Mouse (Mus musculus) G1E (cell line): ENCODE measurements at regions not wholly inside any gene's neighbourhood (a gene's known extent, or its start where the extent isn't known, plus 50 kb on each side); places are given as distances from the start of the nearest gene placed in this dataset.

ENCODE experiments used
- ATAC-seq: 2 replicates; pipeline ENCODE4 v1.8.0; 2016; ENCODE audit warnings: mild to moderate bottlenecking; ENCODE audit not compliant: insufficient number of reproducible peaks, poor library complexity, low FRiP score, severe bottlenecking; ENCODE audit errors: extremely low read depth
- DNase-seq: peaks from one replicate; pipeline ENCODE4 v3.0.0; 2012; ENCODE audit warnings: low spot score
- H3K27me3 ChIP-seq: 2 replicates; pipeline ENCODE4 v1.6.1; 2012; ENCODE audit warnings: mild to moderate bottlenecking, low read length, inconsistent platforms; ENCODE audit not compliant: insufficient read depth
- H3K36me3 ChIP-seq: replicated peaks from 2 replicates; pipeline ENCODE3; 2012; ENCODE audit warnings: mild to moderate bottlenecking, inconsistent platforms
- H3K4me1 ChIP-seq: 2 replicates; pipeline ENCODE4 v1.6.1; 2012; ENCODE audit warnings: low read depth, low read length, inconsistent platforms, mixed read lengths; ENCODE audit not compliant: insufficient read depth
- H3K4me3 ChIP-seq: 2 replicates; pipeline ENCODE4 v1.5.1; 2012; ENCODE audit warnings: low read depth, mild to moderate bottlenecking, inconsistent platforms, low read length, moderate library complexity, mixed read lengths
- H3K9me3 ChIP-seq: replicated peaks from 2 replicates; pipeline ENCODE4 v1.6.1; 2012; ENCODE audit warnings: inconsistent platforms
- CTCF ChIP-seq: IDR thresholded peaks from 2 replicates; pipeline ENCODE4 v1.5.1; 2012; ENCODE audit warnings: low read depth, low read length, inconsistent platforms, mixed read lengths
- GATA1 ChIP-seq: IDR thresholded peaks from 2 replicates; pipeline ENCODE4 v1.6.1; 2012; ENCODE audit warnings: borderline replicate concordance, low read length, inconsistent platforms, mixed read lengths
- GATA2 ChIP-seq: IDR thresholded peaks from 2 replicates; pipeline ENCODE4 v1.6.1; 2012; ENCODE audit warnings: low read depth, low read length, inconsistent platforms, borderline replicate concordance
- POLR2AphosphoS5 ChIP-seq: IDR thresholded peaks from 2 replicates; pipeline ENCODE4 v1.6.1; 2012; ENCODE audit warnings: low read depth, low read length, inconsistent platforms; ENCODE audit not compliant: insufficient replicate concordance
- TAL1 ChIP-seq: conservative IDR thresholded peaks from 2 replicates; pipeline ENCODE4 v1.6.1; 2012; ENCODE audit warnings: low read depth, low read length, inconsistent platforms, mixed read lengths

DNA sequence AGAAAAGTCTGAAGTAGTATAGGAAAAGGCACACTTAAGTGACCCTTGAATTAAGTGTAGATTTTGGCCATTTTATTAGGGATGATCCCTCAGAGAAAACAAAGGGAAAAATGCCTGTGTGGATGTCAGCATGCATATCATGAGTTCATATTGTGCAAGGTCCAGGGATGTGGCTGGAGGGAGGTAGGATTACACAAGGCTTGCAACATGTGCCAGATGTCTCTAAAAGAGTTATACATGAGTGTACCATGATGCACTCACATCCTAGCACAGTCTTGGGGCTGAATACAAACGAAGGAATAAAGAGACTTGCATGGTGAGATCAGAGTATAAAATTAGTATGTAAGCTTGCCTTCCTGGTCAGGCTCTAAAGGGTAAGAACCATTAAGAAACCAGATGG is 233.7 kb upstream of the Ldb2 start:
- no peaks in the 10 kb centered on the region for H3K27me3 ChIP-seq
- DNase-seq (no peak), ATAC-seq (no peak)
- no peaks in the 10 kb centered on the region for H3K9me3 ChIP-seq
- no peak overlapping the region for H3K4me3 ChIP-seq
- no peaks in the 10 kb centered on the region for H3K36me3 ChIP-seq
- no peaks in the 10 kb centered on the region for H3K4me1 ChIP-seq
- no peak for TF ChIP-seq TAL1
- no peak for TF ChIP-seq GATA2
- no peak for TF ChIP-seq GATA1

DNA sequence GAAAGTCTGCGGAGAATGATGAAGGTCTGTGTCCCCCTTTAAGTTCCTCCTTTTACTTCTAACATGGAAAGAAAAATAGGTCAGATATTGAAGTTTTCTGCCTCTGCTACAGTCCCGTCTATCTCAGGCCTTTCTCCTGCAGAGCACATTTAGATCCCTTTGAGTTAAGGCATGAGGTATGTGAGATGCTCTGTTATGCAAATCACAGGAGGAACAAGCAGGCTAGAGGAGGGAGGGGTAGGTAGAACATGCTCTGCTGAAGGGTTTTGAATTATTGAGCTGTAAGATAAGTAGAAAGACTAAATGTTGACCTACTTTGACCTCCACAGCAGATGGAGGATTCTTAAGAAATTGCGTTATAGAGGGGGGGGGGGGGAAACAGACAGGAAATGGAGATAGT is 228.4 kb upstream of the Ldb2 start:
- no peaks in the 10 kb centered on the region for H3K27me3 ChIP-seq
- no peak overlapping the region for H3K4me3 ChIP-seq
- H3K9me3 ChIP-seq = no peaks in the 10 kb centered on the region
- DNase-seq (no peak), ATAC-seq (no peak)
- H3K4me1 ChIP-seq = no peaks in the 10 kb centered on the region
- TF ChIP-seq CTCF (no peak), GATA1 (no peak), GATA2 (no peak), POLR2AphosphoS5 (no peak), TAL1 (no peak)
- no peaks in the 10 kb centered on the region for H3K36me3 ChIP-seq

DNA sequence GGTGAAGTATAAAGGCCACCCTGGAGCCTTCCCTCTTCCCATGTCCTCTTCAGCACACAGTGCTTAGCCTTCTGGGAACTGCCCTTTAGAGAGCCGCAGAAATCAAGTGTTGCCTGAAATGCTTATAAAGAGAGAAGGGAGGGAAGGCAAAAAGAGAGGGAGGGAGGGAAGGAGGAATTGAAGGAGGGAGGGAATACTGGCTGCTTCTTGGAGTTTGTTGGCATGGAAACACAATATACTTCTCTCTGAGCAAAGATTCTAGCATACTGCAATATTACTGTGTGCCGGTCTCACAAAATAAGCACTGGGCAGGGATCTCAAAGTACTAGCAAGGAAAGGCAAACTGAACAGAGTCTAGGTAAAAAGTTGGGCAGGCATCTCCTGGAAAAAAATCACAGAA is 225.9 kb upstream of the Ldb2 start:
- DNase-seq = no peak
- TF ChIP-seq POLR2AphosphoS5 = no peak
- TF ChIP-seq CTCF = no peak
- no peak for TF ChIP-seq TAL1
- ATAC-seq = no peak
- H3K36me3 ChIP-seq = no peaks in the 10 kb centered on the region
- no peaks in the 10 kb centered on the region for H3K27me3 ChIP-seq
- no peaks in the 10 kb centered on the region for H3K9me3 ChIP-seq
- no peaks in the 10 kb centered on the region for H3K4me1 ChIP-seq
- H3K4me3 ChIP-seq = no peak overlapping the region

DNA sequence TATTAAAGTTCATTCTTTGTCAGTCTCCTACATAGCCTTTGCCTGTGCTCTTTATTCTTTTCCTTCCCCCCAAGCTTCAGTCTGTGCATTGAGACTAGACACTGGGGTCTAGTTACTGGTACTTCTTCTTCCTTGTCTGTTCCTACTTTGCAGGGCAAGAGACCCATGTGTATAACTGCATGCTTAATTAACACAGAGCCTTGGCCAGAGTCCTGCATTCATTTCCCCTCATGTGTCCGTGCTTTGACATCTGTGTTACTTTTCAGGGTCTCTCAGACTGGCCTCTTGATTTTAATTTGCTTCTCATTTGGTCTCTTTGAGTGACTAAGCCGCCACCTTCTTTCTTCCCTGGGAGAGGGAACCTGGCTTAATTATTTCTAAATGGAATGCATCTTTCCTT is 208.4 kb upstream of the Ldb2 start:
- Histone ChIP-seq H3K27me3 (no peaks in the 10 kb centered on the region), H3K4me1 (no peaks in the 10 kb centered on the region), H3K4me3 (no peak overlapping the region), H3K9me3 (no peaks in the 10 kb centered on the region), H3K36me3 (no peaks in the 10 kb centered on the region)
- TF ChIP-seq GATA1 (no peak), TAL1 (no peak), POLR2AphosphoS5 (no peak), CTCF (no peak), GATA2 (no peak)
- DNase-seq (no peak), ATAC-seq (no peak)

DNA sequence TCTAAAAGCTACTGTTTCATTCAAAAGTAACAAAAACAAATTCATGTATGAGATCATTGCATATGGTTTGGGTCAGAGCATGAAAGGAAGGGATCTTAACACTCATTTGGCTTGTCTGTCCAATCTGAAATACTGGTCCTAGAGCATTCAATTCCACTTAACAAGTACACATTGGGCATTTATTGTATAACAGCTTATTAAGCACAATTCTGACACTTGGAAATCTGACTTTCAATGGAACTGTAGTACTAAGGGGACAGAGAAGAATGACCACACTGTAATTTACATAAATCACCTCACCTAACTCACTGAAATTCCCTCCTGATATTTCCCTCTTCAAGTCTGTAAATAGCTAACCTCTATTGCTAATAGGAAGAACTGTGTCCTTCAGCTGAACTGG is 201.5 kb upstream of the Ldb2 start:
- DNase-seq = no peak
- no peak for ATAC-seq
- Histone ChIP-seq H3K36me3 (no peaks in the 10 kb centered on the region), H3K4me1 (no peaks in the 10 kb centered on the region), H3K4me3 (no peak overlapping the region), H3K9me3 (no peaks in the 10 kb centered on the region), H3K27me3 (no peaks in the 10 kb centered on the region)
- no peak for TF ChIP-seq POLR2AphosphoS5
- no peak for TF ChIP-seq CTCF
- TF ChIP-seq GATA2 = no peak
- TF ChIP-seq TAL1 = no peak
- TF ChIP-seq GATA1 = no peak

DNA sequence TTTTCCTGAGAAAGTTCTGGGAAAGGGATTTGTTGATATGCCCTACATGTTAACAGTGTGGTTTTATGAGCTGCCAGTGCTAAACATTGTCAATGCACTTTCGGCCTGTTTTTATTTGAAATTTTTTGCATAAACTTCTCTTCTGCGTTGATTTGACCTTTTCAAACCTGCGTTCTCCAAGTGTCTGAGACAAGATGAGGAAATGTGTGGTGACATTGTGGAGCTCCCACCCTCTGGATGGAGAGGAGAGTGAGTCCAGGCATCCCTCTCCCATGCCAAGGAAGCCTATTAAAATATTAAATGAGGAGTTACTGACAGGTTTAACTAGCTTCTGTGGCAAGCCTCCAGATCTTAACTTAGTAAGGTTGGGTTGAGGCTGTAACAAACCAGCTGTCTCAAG is 199.6 kb upstream of the Ldb2 start:
- H3K27me3 ChIP-seq = no peaks in the 10 kb centered on the region
- DNase-seq (no peak), ATAC-seq (no peak)
- TF ChIP-seq GATA2 = no peak
- TF ChIP-seq TAL1 = no peak
- TF ChIP-seq CTCF = no peak
- no peak for TF ChIP-seq GATA1
- no peak for TF ChIP-seq POLR2AphosphoS5
- H3K9me3 ChIP-seq = no peaks in the 10 kb centered on the region
- H3K4me3 ChIP-seq = no peak overlapping the region
- no peaks in the 10 kb centered on the region for H3K4me1 ChIP-seq
- no peaks in the 10 kb centered on the region for H3K36me3 ChIP-seq

DNA sequence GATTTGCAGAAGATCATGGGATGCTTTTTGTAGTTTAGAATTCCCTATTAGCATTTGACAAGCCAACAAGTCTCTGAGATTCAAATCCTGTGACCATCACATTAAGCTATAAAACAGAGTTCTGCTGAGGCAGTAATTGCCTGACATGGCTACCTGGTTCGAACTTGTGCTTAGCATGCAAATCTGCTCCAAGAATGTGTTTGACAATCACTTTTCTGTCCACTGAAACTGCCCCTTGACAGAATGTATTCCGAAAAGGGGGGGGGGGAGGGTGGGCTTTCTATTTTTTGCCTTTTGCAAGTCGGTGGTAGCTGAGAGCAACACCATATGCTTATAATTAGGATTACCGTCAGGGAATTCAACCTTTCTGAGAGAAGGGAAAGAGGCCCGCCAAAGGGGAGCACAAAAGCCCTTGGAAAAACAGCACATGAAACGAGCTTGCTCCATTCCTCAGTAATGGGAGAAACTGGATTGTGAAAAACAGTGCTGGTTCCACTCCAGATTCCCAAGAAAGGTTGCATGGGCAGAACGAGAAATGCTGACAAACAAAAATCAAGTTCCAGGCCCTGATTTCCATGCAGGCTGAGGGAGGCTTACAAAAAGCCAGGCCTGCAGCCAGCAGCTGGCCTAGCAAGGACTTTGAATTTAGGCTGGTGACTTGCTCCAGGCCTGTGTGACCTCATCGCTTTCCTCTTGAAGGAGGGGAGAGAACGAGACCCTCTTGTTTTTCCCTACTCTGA is 176.1 kb upstream of the Ldb2 start:
- Histone ChIP-seq H3K36me3 (no peaks in the 10 kb centered on the region), H3K4me3 (no peak overlapping the region), H3K9me3 (no peaks in the 10 kb centered on the region), H3K4me1 (no peaks in the 10 kb centered on the region), H3K27me3 (no peaks in the 10 kb centered on the region)
- ATAC-seq = no peak
- TF ChIP-seq TAL1 = no peak
- no peak for TF ChIP-seq GATA1
- TF ChIP-seq GATA2 = no peak
- TF ChIP-seq POLR2AphosphoS5 = no peak
- TF ChIP-seq CTCF = no peak
- DNase-seq = no peak
